Mouse (Mus musculus): ENCODE measurements around the gene Mybl2. TPM values are rescaled to one million over a fixed set of nuclear protein-coding genes. Genes with fewer than 3 reads are reported as not detected.
A peak's percentile ranks its signal among the peaks of the same experiment; 100 is the strongest.

The Mybl2 gene
- total RNA-seq, 2 experiments from 2014 or later: 13.3 to 14.3 TPM

DNA sequence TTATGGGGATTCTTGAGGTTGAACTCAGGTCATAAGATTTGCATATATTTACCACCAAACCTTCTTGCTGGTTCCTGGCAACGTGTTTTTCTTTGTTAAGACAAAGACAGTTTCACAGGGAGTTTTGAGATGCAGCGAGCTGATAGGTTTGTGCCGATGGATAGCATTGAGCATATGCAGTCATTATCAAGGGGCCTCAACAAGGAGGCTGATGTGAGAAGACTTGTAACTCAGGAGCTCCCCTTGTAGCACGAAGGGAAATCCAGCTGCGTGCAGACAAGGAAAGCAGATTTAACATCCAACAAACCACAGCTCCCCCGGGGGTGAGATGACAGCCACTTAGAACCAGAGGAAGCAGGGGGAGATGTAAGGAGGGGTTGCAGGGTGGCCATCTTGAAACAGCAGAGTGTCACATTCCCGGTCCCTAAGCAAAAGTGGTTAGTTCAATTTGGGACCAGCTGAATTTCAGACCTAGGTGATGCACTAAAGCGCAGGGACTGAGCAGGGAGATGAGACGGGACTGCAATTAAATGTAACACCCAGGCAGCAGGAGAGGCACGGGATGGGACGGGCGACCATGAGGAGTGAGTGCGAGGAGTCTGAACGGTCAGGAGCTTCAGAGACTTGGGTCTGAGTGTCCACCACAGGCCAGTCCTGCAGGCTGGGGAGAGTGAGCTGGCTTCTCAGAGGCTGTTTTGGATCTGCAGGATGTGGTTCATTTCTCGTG, 66.3 kb downstream of the Mybl2 start:
- no peak for DNase-seq

DNA sequence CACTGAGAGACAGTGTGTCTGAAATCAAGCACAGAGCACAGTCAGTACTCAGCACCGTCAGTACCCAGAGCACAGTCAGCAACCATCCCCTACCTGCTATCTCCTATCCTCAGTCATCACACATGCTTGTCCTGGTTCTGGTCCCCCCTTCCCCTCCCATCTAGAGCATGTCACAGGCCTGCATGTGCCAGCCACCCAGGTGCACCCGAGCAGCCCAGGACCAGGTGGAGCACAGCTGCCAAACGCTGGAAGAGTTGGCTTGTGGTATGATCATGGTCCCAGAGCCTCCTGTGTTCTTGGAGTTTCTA, 66.8 kb downstream of the Mybl2 start:
- no peak for DNase-seq

GRCm38 (mm10) chr2:163122319-163122718, 67.8 kb downstream of the Mybl2 start:
- peak; percentile 80 for DNase-seq

DNA sequence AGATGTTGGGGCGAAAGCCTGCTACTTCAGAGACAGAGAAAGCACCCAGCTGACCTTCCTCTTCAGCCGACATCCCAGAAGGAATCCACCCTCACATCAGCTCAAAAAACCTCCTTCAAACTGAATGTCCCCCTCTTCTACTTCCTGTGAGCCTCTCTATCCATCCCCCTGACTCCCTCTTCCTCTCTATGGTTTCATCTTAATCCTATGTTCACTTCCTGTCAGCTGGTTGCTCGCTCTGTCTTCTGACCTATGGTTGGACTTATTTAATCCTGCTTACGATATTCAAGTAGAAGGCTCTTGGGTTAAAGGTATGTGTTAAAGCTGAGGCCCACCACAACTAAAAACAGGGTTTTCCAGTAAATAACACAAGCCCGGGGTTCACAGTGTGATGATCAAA, 69.0 kb downstream of the Mybl2 start:
- no peak for DNase-seq

DNA sequence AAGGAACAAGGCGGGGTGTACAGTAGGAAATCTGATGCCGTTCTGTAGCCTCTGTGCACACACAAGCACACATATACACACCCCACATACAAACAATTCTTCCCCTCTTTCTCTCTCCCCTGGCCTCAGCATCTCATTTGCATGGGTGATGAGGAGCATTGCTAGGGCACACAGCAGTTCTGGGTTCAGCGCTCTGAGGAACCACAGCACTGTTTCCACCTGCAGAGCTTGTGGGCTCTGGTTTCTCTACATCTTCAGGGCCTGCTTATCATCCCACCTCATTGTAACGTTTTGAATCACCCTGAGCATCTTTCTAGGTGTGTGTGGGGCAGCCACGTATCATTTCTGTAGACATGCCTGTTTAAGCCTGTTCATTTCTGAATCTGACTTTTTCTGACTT, 76.3 kb downstream of the Mybl2 start:
- no peak for DNase-seq

DNA sequence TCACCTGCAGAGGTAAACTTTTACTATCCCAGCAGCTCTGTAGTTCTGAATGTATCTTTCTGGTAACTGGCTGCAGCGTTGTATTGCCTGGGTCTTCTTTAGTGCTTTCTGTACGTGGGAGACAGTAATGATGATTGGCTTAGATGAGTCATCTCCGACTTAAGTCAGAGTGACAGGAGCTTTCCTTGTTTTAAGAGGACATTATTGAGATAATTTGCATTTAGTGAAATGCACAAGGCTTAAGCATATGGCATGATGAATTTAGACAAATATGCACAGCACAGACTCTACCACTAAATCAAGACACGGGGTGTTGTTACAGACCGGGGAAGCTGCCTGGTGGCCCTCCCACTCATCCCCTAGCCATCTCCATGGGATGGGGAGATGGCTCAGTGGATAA, 77.8 kb downstream of the Mybl2 start:
- DNase-seq: no peak

Small RNA genes within 50 kb of the gene (microRNA-seq; reads per million reads assigned to microRNA genes)
- gene Gm22174: 0 reads per million in 2 experiments
- gene Mir7003: 0 reads per million in 2 experiments

Other genes starting within 250 kb of the Mybl2 start
- 100 to 1,000 TPM; 175 to 176 TPM for gene Srsf6, start 123.2 kb upstream of the Mybl2 start, total RNA-seq (2021)
- not detected for gene L3mbtl1, start 111.2 kb upstream of the Mybl2 start, total RNA-seq (2021)
- gene Sgk2, start 67.4 kb upstream of the Mybl2 start, total RNA-seq (2021): not detected
- 10 to 100 TPM; 27.1 to 29.4 TPM for gene Ift52, start 37.3 kb upstream of the Mybl2 start, total RNA-seq (2021)
- not detected for gene Gtsf1l, start 33.2 kb downstream of the Mybl2 start, total RNA-seq (2021)
- 1 to 10 TPM; 4.1 to 5.6 TPM for gene Tox2, start 148.4 kb downstream of the Mybl2 start, total RNA-seq (2021)